Mouse (Mus musculus) left cerebral cortex, adult 9 months (tissue): Measurements from ENCODE around the gene Slc16a11.

Experiments
- DNase-seq, 2 experiments: peaks; one replicate each; pipeline ENCODE4 v3.0.0; 2022; ENCODE audit warnings: low spot score in 2 of 2

Slc16a11 gene

DNA sequence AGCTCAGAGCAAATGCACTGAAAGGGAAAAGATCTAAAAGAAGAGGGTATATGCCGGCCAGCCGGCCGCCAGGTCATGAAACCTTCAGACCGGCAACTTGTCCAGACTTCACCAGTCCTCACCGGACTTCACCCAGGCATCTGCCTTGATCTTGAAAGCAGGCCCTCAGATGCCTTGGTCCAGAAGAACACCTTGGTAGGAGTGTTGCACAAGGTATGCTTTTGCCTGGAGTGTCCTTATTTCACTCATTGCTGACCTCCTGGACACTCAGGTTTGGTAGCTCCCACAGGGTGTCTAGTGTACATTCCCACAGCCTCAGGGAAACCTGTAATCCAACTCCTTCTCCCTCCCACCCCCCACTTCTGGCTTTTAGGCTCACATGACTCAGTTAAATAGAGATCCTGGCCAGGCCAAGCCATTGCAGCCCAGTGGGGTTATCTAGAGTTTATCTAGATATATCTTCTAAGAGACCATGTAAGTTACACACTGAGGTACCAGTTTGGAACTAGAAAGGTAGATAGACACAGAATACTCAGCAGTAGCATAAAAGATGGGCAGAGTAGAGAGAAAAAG, 12.4 kb upstream of the Slc16a11 start:
- DNase-seq = no peak

- DNase-seq = peak in 1 of 2 experiments; percentile 71
Observed at GRCm38 (mm10) chr11:70201691-70202090, 10.9 kb upstream of the Slc16a11 start.

DNA sequence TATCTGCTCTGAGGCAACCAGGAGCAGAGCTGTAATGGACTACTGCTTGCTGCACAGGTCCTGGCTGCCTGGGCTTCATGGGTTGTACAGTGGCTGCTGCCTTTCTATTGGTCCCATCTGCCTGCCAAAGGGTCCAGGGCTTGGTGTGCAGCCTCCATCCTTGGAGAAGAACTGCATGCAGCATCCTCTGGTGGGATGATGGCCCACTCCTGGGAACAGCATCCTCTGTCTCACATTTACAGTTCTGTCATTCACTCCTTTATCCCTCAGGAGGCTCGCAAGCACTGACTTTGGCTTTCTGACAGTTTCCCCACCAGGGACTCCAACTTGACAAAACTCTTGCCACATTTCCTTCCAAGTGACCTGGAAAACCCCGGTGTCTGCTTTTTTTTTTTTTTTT, 5.8 kb upstream of the Slc16a11 start:
- DNase-seq = no peak

DNA sequence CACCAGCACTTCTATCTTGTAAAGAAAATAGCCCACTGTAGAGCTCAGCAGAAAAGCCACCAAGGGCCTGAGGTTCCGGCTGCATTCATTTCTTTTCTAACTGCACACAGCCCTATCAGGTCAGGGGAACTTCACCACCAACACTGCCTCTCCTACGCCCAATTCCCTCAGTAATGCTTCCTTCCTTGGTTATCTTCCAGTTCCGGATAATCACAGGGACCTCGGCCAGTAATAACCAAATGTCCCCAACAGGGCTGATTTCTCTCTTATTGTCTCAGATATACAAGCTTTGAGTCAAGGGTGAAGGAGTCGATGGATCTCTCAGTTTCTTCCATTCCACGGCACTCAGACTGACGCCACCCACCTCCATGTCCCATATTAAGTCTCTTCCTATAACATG, 5.3 kb upstream of the Slc16a11 start:
- no peak for DNase-seq

DNA sequence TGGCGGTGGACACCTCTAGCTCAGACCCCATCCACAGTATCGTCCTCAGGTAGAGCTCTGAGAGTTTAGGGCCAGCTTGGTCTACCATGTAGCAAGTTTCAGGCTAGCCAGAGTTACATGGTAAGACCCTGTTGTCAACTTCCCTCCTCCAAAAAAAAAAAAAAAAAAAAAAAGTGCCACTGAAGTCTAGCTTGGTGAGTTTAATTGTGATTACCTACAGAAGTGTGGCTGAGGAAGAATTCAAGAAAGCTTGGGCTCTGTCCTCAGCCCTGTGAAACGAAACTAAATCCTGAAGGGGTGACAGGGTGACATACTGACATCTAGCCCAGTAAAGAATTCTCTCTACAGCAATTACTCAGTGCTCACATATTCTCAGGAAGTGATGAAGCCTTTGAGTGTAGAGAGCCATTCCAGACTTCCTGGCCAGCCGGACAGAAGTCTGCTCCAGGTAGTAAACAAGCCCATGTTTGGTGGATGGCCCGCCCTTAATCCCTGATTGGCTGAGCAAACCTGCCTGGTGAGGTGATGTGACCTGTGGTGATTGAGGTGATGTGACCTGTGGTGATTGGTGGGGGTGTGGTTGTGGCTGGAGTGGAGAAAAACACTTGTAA, 3.7 kb upstream of the Slc16a11 start:
- no peak for DNase-seq

DNA sequence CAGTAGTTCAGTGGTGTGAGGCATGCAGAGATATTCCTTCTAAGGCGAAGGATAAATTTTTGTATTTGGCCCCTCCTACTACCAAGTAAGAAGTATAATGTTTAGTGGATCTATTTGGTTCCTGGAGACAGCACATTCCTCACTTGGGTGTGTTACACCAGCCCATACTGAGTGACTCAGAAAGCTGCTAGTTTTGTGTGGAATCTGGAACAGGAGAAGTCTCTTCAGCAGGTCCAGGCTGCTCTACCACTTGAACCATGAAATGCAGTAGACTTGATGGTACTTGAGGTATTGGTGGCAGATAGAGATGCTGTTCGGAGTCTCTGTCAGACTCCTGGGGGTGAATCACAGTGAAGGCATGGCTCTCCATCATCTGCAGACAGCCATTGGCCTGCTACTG, 1.9 kb upstream of the Slc16a11 start:
- DNase-seq = no peak

DNA sequence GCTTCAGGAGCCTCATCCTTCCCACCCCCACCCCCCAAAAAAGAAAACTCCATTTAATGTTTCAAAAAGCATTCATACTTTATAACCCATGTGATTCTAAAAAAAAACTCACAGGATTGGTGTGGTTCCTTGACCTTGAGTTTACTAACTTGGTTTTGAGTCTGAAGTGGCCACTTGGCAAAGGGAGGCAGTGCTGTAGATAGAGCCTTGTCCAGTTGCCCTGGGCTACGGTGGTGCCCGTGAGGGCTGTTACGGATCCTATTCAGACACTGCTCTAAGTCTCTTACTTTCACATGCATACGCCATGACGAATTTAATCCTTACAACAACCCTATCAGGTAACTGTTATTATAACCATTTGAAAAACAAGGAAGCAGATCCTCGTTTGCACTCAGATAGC, 580 bp upstream of the Slc16a11 start:
- no peak for DNase-seq

DNA sequence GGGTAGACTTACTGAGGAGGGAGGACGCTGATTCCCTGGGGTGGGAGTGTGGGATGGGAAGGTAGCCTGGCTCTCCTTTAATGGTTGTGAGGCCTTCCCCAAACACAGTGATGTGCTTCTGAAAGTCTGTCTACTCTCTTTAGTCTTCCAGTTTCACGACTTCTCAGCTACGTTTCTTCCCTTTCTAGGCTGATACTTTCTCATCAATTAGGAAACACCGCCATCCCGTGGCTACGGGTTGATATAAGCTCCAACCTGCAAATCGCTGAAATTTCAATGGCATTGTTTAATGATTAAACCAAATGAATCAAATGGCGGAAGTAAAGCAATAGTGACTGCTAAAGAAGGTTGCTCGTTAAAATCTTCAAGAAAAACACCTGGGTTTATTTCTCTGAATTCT, 344 bp downstream of the Slc16a11 start:
- DNase-seq = peak in 1 of 2 experiments; percentile 79

GRCm38 (mm10) chr11:70213736-70214135, 1.2 kb downstream of the Slc16a11 start:
- peak in 1 of 2 experiments; percentile 40 for DNase-seq

DNA sequence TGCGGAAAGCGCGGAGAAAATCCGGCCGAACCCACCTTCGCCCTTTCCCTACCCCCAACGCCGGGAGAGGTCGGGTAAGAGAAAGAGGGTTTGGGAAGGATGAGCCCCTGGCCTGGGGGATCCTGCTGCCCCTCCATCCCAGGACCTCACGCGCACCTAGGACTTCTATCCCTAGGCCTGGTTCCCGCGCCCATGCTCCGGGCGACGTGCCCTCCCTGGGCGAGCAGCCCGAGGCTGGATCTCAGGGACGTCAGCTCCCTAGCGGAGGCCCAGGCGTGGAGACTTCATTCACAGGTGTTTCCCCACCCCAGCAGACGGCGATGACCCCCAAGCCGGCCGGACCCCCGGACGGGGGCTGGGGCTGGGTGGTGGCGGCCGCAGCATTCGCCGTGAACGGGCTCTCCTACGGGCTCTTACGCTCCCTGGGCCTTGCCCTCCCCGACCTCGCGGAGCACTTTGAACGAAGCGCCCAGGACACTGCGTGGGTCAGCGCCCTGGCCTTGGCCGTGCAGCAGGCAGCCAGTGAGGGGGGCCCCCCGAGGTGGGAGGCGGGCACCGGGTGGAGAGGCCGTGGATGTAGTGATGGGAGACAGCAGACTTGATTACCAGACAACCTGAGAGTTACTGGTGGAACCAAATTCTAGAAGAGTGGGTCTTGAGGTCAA, 1.8 kb downstream of the Slc16a11 start:
- DNase-seq = peak in 1 of 2 experiments; percentile 26

GRCm38 (mm10) chr11:70214856-70215209, 2.3 kb downstream of the Slc16a11 start:
- no peak for DNase-seq

GRCm38 (mm10) chr11:70215301-70215700, 2.7 kb downstream of the Slc16a11 start:
- no peak for DNase-seq

GRCm38 (mm10) chr11:70216103-70216502, 3.6 kb downstream of the Slc16a11 start:
- no peak for DNase-seq

DNA sequence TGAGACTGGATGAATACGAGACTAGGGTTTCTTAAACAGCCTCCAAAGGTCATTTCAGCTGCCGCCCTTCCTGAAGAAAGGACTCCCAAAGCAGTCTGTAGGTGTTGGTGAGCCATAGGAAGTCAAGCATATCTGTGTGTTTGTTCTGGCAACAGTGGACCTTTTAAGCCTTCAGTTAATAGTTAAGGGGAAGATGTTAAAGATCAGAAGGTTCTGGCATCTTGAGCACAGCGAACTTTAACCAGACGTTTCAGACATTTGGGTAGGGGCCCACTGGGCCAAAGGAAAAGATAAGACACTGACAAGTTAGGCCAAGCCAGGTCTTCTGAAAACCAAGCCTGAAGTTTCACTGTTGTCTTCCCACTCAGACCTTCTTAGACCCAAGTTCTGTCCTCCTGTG, 5.5 kb downstream of the Slc16a11 start:
- DNase-seq = no peak

DNA sequence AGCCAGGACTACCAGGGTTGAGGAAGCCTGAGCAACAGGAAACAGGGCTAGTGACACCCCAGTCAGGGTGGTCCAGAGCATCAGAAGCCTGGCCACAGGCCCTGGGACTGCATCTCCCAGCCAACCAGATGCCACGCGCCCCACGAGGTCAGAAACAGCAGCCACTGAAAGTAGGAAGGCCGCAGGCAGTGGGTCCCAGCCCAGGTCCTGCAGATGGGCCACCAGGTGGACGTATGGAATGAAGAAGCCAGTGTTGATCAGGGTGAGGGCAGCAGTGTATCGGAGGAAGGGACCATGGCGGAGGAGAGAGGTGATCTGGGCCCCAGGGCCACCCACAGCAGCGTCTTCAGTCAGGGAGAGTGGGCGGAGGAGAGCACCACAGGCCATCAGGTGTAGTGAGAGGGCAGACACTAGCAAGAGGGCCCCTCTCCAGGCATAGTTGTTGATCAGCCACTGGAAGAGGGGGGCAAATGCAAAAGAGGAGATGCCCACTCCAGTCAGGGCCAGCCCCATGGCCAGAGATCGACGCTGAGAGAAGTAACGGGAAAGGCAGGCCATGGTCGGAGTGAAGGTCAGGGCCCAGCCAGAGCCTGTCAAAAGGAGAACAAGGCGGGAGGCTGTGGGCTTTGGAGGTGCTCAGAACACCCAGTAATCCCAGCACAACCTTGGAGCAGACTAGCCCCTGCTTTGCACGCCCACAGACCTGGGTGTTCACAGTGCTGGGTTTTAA, 6.4 kb downstream of the Slc16a11 start:
- DNase-seq = no peak

DNA sequence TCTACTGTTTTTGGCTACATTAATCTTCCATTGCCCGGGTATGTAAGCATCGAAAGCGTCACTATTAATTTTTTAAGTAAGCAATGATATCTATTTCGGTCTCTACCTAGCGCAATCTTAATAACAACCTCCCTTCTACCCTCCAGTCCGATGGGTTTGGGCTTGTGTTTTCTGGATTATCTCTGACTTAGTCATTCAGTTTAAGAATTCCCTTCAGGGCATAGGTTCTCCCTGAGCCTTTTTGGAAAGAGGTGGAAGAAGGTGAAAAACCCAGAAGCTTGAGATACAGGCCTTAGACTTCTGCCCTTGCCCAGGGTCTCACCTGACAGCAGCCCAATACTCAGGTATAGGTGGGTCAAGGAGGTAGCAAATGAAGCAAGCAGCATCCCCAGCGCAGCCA, 7.3 kb downstream of the Slc16a11 start:
- DNase-seq = no peak

DNA sequence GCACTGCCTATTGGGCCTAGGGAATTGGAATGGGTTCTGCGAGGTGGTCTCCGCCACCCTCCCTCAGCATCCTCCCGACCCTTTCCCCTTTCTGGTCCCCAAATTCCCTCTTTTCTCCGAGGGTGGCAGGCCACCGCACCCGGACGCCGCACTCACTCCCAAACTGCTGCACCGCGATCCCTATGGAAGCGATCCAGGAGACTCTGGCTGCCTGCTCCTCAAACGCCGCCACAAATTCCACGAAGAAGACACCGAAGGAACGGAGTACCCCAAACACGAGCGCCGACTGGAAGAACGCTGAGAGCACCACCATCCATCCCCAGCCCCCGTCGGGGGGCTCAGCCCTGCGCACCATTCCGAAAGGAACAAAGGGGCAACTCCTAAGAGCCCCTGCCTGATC, 7.8 kb downstream of the Slc16a11 start:
- DNase-seq = peak in 1 of 2 experiments; percentile 38

- peak; percentile 93 to 96 for DNase-seq
Observed at GRCm38 (mm10) chr11:70220731-70221602, 8.4 kb downstream of the Slc16a11 start, which contains the start of gene Slc16a13. Gene Slc16a13, minus strand, starts transcription at chr11:70221064.

DNA sequence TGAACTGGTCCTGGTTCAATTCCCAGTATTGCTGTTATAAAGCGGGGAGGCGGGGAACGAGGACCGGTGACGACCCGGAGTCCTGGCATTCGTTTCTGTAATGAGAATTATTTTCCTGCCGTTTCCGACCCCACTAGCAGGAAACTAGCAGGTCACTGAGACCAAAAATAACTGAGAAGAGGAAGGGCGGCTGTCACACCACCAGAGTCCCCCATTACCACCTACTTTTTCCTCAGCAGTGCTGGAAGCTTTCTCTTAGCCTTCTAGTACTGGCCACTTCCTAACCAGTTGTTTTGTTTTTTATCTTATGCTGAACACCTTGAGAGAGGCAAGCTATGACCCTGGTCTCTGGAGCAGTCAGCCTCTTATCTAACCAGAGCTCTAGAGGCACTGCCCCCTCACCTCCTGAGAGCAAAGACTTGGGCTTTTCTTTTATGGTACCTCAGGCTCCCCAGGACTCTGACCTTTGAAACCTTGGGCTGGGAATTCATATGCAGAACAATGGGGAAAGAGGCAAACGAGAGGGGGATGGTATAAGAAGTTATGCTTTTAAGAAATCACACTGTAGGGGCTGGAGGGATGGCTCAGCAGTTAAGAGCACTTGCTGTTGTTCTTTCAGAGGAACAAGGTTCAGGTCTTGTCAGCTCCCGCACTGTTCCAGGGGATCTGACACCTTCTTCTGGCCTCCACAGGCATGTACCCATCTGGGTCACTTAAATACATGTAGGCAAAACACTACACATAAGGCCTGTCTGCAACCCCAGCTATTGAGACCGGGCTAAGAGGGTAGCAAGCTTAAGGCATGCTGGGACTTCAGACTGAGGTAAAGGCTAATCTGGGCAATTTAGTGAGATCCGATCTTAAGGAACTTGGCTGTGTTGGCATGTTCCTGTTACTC, 9.3 kb downstream of the Slc16a11 start:
- peak in 1 of 2 experiments; percentile 20 for DNase-seq

- DNase-seq = no peak
Observed at GRCm38 (mm10) chr11:70223724-70224123, 11.2 kb downstream of the Slc16a11 start.
